Mouse (Mus musculus): ENCODE measurements around the gene Alox8. TPM values are rescaled to one million over a fixed set of nuclear protein-coding genes. Genes with fewer than 3 reads are reported as not detected.
A peak's percentile ranks its signal among the peaks of the same experiment; 100 is the strongest.

Alox8 gene
- total and polyA plus RNA-seq, 3 experiments, result 0.49 TPM; not detected in 2

DNA sequence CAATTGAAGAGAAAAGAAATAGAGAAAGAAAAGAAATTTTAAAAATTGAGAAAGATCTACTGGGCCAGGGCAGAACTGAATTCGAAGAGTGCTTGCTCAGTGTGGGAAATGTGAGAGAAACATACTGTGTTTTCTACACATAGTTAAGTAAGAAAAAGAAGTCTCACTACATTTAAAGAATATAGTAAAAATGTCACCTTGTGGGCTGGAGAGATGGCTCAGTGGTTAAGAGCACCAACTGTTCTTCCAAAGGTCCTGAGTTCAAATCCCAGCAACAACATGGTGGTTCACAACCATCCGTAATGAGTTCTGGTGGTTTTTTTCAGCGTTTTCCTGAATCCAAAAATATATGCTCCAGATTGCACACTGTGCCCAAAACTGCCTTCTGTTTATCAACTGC is 19.1 kb downstream of the Alox8 start:
- H3K4me3 ChIP-seq (ENCODE audit: low read depth, low read length), result no peak overlapping the region
- TF ChIP-seq GATA1 (IDR thresholded peaks at IDR 0.05; ENCODE audit: borderline replicate concordance, low read length) (no peak), GATA2 (IDR thresholded peaks at IDR 0.05; ENCODE audit: borderline replicate concordance, low read depth, low read length) (no peak), POLR2AphosphoS5 (IDR thresholded peaks at IDR 0.05; ENCODE audit: insufficient replicate concordance, low read depth, low read length) (no peak), CTCF (IDR thresholded peaks at IDR 0.05; ENCODE audit: low read depth, low read length) (no peak), TAL1 (conservative IDR thresholded peaks at IDR 0.05; ENCODE audit: low read depth, low read length) (no peak)
- no peaks in the 10 kb centered on the region for H3K4me1 ChIP-seq (ENCODE audit: insufficient read depth, low read depth, low read length)
- no peaks in the 10 kb centered on the region for H3K9me3 ChIP-seq (replicated peaks)
- no peaks in the 10 kb centered on the region for H3K36me3 ChIP-seq (replicated peaks)
- peaks cover 19% of the 10 kb centered on the region for H3K27me3 ChIP-seq (ENCODE audit: insufficient read depth, low read length)
- DNase-seq (ENCODE audit: low spot score), result no peak
- no peak for ATAC-seq (ENCODE audit: extremely low read depth, insufficient number of reproducible peaks, low FRiP score, poor library complexity, severe bottlenecking)

DNA sequence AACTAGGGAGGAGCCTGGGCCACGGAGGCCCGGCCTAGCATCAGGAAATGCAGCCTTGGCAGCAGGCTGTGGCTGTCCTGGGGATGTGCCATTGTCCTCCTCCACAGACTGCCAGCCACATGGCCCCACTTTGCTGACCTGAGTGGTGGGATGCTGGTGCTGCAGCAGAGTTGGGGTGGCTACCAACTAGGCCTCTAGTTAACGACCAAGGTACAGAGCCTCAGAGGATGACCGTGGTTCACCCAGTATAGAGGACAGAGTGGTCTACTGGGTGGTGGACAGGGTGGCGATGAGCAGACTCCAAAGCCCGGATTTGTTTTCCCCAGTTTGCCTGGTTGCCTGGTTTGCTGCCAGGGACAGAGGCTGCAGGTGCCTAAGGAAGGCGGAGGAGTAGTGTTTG is 22.9 kb downstream of the Alox8 start:
- no peak for ATAC-seq (ENCODE audit: extremely low read depth, insufficient number of reproducible peaks, low FRiP score, poor library complexity, severe bottlenecking)
- H3K36me3 ChIP-seq (replicated peaks), result no peaks in the 10 kb centered on the region
- peaks cover 30% of the 10 kb centered on the region for H3K27me3 ChIP-seq (ENCODE audit: insufficient read depth, low read length)
- no peak for DNase-seq (ENCODE audit: low spot score)
- H3K4me3 ChIP-seq (ENCODE audit: low read depth, low read length), result no peak overlapping the region
- no peaks in the 10 kb centered on the region for H3K4me1 ChIP-seq (ENCODE audit: insufficient read depth, low read depth, low read length)
- H3K9me3 ChIP-seq (replicated peaks), result no peaks in the 10 kb centered on the region
- no peak for TF ChIP-seq GATA2 (IDR thresholded peaks at IDR 0.05; ENCODE audit: borderline replicate concordance, low read depth, low read length)
- TF ChIP-seq POLR2AphosphoS5 (IDR thresholded peaks at IDR 0.05; ENCODE audit: insufficient replicate concordance, low read depth, low read length), result no peak
- TF ChIP-seq GATA1 (IDR thresholded peaks at IDR 0.05; ENCODE audit: borderline replicate concordance, low read length), result no peak
- no peak for TF ChIP-seq TAL1 (conservative IDR thresholded peaks at IDR 0.05; ENCODE audit: low read depth, low read length)
- TF ChIP-seq CTCF (IDR thresholded peaks at IDR 0.05; ENCODE audit: low read depth, low read length), result no peak

DNA sequence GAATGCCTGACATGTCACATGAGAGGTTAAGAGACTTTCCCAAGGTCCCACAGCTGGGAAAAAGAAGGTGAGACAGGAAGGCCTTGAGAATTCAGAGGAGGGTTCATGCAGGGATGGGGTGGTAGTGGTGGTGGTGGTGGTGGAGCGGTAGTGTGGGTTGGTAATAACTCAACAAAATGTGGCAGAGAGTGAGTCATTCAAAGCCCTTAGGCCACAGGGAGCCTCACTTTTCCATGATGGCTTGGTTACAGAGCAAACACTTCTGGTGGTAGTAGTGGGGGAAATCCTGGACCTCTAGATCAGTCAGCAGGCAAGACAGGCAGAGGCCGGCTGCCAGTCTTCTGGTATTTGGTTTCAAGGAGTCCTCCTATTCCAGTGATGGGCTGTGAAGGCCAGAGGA is 25.0 kb downstream of the Alox8 start:
- ATAC-seq (ENCODE audit: extremely low read depth, insufficient number of reproducible peaks, low FRiP score, poor library complexity, severe bottlenecking) (no peak), DNase-seq (ENCODE audit: low spot score) (no peak)
- Histone ChIP-seq H3K27me3 (ENCODE audit: insufficient read depth, low read length) (peaks cover 35% of the 10 kb centered on the region), H3K4me1 (ENCODE audit: insufficient read depth, low read depth, low read length) (no peaks in the 10 kb centered on the region), H3K4me3 (ENCODE audit: low read depth, low read length) (no peak overlapping the region), H3K36me3 (replicated peaks) (no peaks in the 10 kb centered on the region), H3K9me3 (replicated peaks) (no peaks in the 10 kb centered on the region)
- TF ChIP-seq GATA1 (IDR thresholded peaks at IDR 0.05; ENCODE audit: borderline replicate concordance, low read length), result no peak
- no peak for TF ChIP-seq CTCF (IDR thresholded peaks at IDR 0.05; ENCODE audit: low read depth, low read length)
- TF ChIP-seq POLR2AphosphoS5 (IDR thresholded peaks at IDR 0.05; ENCODE audit: insufficient replicate concordance, low read depth, low read length), result no peak

DNA sequence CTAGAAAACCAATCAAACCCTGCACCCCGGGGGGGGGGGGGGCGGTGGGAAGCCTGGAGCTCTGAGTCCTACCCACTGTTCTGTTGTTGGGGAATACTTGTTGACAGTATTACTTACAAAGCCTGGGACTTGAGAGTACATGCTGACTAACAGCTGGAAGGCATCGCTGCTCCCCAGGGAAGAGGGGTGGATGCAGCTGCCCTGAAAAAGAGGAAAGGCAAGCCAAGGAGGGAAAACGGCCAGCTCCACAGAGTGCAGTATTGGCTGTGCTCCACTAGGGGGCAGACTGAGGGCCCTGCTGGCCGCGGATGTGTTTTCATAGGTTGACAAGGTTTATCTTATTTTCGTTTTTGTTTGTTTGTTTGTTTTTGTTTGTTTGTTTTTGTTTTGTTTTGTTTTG is 26.0 kb downstream of the Alox8 start:
- Histone ChIP-seq H3K4me3 (ENCODE audit: low read depth, low read length) (no peak overlapping the region), H3K9me3 (replicated peaks) (no peaks in the 10 kb centered on the region), H3K36me3 (replicated peaks) (no peaks in the 10 kb centered on the region), H3K4me1 (ENCODE audit: insufficient read depth, low read depth, low read length) (no peaks in the 10 kb centered on the region), H3K27me3 (ENCODE audit: insufficient read depth, low read length) (peaks cover 37% of the 10 kb centered on the region)
- TF ChIP-seq CTCF (IDR thresholded peaks at IDR 0.05; ENCODE audit: low read depth, low read length), result peak; percentile 78
- no peak for TF ChIP-seq TAL1 (conservative IDR thresholded peaks at IDR 0.05; ENCODE audit: low read depth, low read length)
- ATAC-seq (ENCODE audit: extremely low read depth, insufficient number of reproducible peaks, low FRiP score, poor library complexity, severe bottlenecking) (no peak), DNase-seq (ENCODE audit: low spot score) (peak; percentile 68)

DNA sequence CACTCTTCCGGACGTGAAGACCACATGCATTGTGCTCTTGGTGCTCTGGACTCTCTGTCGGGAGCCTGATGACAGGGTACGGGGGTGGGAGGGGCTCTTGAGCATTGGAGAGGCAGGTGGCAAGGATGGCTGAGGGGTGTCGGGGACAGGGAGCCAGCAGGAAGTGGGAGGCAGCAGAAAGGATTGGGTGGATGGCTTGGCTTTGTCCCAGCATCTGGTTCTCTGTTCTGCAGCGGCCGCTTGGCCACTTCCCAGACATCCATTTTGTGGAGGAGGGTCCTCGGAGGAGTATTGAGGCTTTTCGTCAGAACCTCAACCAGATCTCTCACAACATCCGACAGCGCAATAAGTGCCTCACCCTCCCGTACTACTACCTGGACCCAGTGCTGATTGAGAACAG is 28.3 kb downstream of the Alox8 start:
- Histone ChIP-seq H3K9me3 (replicated peaks) (no peaks in the 10 kb centered on the region), H3K36me3 (replicated peaks) (no peaks in the 10 kb centered on the region), H3K4me3 (ENCODE audit: low read depth, low read length) (no peak overlapping the region), H3K27me3 (ENCODE audit: insufficient read depth, low read length) (peaks cover 32% of the 10 kb centered on the region), H3K4me1 (ENCODE audit: insufficient read depth, low read depth, low read length) (no peaks in the 10 kb centered on the region)
- ATAC-seq (ENCODE audit: extremely low read depth, insufficient number of reproducible peaks, low FRiP score, poor library complexity, severe bottlenecking) (no peak), DNase-seq (ENCODE audit: low spot score) (no peak)
- TF ChIP-seq GATA1 (IDR thresholded peaks at IDR 0.05; ENCODE audit: borderline replicate concordance, low read length) (no peak), GATA2 (IDR thresholded peaks at IDR 0.05; ENCODE audit: borderline replicate concordance, low read depth, low read length) (no peak), POLR2AphosphoS5 (IDR thresholded peaks at IDR 0.05; ENCODE audit: insufficient replicate concordance, low read depth, low read length) (no peak), TAL1 (conservative IDR thresholded peaks at IDR 0.05; ENCODE audit: low read depth, low read length) (no peak), CTCF (IDR thresholded peaks at IDR 0.05; ENCODE audit: low read depth, low read length) (no peak)

DNA sequence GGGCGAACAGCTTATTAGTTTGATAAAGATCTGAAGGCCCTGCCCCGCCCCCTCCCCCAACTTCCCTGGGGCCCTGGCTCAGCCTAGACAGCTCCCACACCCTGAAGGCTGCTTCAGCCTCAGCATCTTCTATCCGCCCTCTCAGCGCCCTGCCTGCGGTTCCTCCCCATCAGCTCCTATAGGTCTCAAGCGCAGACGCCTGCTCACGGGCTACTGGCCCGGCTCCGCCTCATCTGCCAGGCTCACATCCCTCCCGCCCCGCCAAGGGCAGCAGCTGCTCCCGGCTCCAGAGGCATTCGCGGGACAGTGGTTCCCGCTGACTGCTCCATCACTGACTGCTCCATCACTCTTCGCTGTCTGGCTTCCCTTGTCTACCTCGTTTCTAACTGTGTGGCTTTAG is 40.8 kb downstream of the Alox8 start, which contains the start of gene Alox12b:
Gene Alox12b (plus strand): TSS at position 190 of the 400 bp plus-strand sequence.
- no peak for ATAC-seq (ENCODE audit: extremely low read depth, insufficient number of reproducible peaks, low FRiP score, poor library complexity, severe bottlenecking)
- H3K27me3 ChIP-seq (ENCODE audit: insufficient read depth, low read length), result peaks cover 37% of the 10 kb centered on the region

DNA sequence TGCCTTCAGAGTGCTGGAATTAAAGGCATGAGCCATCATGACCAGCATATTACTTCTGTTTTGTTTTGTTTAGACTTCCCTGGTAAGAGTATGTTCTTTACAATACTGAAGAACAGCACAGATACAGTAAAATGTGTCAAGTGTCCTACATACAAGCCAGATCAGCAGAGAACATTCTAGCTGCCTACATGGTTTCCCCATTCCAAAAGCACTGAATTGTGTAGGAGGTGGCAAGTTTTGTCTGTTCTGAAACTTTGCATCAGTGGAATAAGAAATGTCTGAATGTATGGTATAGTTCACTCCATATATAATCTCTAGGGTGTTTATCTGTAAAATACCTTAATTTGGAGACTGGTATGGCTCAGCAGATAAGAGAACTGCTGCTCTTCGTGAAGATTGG is 42.3 kb downstream of the Alox8 start:
- Histone ChIP-seq H3K36me3 (replicated peaks) (no peaks in the 10 kb centered on the region), H3K9me3 (replicated peaks) (no peaks in the 10 kb centered on the region), H3K4me1 (ENCODE audit: insufficient read depth, low read depth, low read length) (peaks cover 2% of the 10 kb centered on the region; the same call in 1 of the 2 replicates), H3K4me3 (ENCODE audit: low read depth, low read length) (no peak overlapping the region), H3K27me3 (ENCODE audit: insufficient read depth, low read length) (peaks cover 44% of the 10 kb centered on the region)
- TF ChIP-seq POLR2AphosphoS5 (IDR thresholded peaks at IDR 0.05; ENCODE audit: insufficient replicate concordance, low read depth, low read length), result no peak
- TF ChIP-seq TAL1 (conservative IDR thresholded peaks at IDR 0.05; ENCODE audit: low read depth, low read length), result no peak
- TF ChIP-seq CTCF (IDR thresholded peaks at IDR 0.05; ENCODE audit: low read depth, low read length), result no peak
- TF ChIP-seq GATA2 (IDR thresholded peaks at IDR 0.05; ENCODE audit: borderline replicate concordance, low read depth, low read length), result no peak
- TF ChIP-seq GATA1 (IDR thresholded peaks at IDR 0.05; ENCODE audit: borderline replicate concordance, low read length), result no peak
- DNase-seq (ENCODE audit: low spot score) (no peak), ATAC-seq (ENCODE audit: extremely low read depth, insufficient number of reproducible peaks, low FRiP score, poor library complexity, severe bottlenecking) (no peak)

More for the DNA sequence above, 40.8 kb downstream of the Alox8 start, which contains the start of gene Alox12b:
- H3K4me3 ChIP-seq (ENCODE audit: low read depth, low read length), result no peak within 1 kb of the TSS
- DNase-seq (ENCODE audit: low spot score), result no peak
- no peak for TF ChIP-seq GATA1 (IDR thresholded peaks at IDR 0.05; ENCODE audit: borderline replicate concordance, low read length)
- no peak for TF ChIP-seq GATA2 (IDR thresholded peaks at IDR 0.05; ENCODE audit: borderline replicate concordance, low read depth, low read length)
- TF ChIP-seq TAL1 (conservative IDR thresholded peaks at IDR 0.05; ENCODE audit: low read depth, low read length), result no peak
- TF ChIP-seq CTCF (IDR thresholded peaks at IDR 0.05; ENCODE audit: low read depth, low read length), result no peak
- TF ChIP-seq POLR2AphosphoS5 (IDR thresholded peaks at IDR 0.05; ENCODE audit: insufficient replicate concordance, low read depth, low read length), result no peak
- H3K4me1 ChIP-seq (ENCODE audit: insufficient read depth, low read depth, low read length), result no peaks in the 10 kb centered on the region; the same call in 1 of the 2 replicates
- no peaks in the 10 kb centered on the region for H3K36me3 ChIP-seq (replicated peaks)
- no peaks in the 10 kb centered on the region for H3K9me3 ChIP-seq (replicated peaks)
